Mouse (Mus musculus) adrenal gland, adult (tissue): Measurements from ENCODE around the gene Fam76a.

Experiments
- DNase-seq, 2 experiments: peaks; one replicate each; pipeline ENCODE4 v3.0.0; 2022 to 2023; ENCODE audit warnings: low spot score in 1 of 2; ENCODE audit not compliant: inconsistent age in 2 of 2

The Fam76a gene

GRCm38 (mm10) chr4:132894402-132894801, 28.0 kb downstream of the Fam76a start:
- no peak for DNase-seq

- no peak for DNase-seq
These were observed 37.4 kb downstream of the Fam76a start for GRCm38 (mm10) chr4:132884844-132885374.

- DNase-seq = peak; percentile 93 to 97
These were observed 38.1 kb downstream of the Fam76a start, which contains the start of gene Stx12 for GRCm38 (mm10) chr4:132884064-132884843. TSS of gene Stx12 (minus strand) at chr4:132884509.

GRCm38 (mm10) chr4:132883561-132884063, 38.7 kb downstream of the Fam76a start:
- no peak for DNase-seq

GRCm38 (mm10) chr4:132874363-132875097, 47.8 kb downstream of the Fam76a start:
- DNase-seq = no peak

GRCm38 (mm10) chr4:132873481-132874362, 48.6 kb downstream of the Fam76a start:
- no peak for DNase-seq

- DNase-seq = peak in 1 of 2 experiments; percentile 65
These were observed 51.2 kb downstream of the Fam76a start for GRCm38 (mm10) chr4:132871116-132871515.

GRCm38 (mm10) chr4:132864856-132865255, 57.5 kb downstream of the Fam76a start:
- DNase-seq = no peak

- DNase-seq = no peak
These were observed 59.3 kb downstream of the Fam76a start for GRCm38 (mm10) chr4:132863012-132863411.

GRCm38 (mm10) chr4:132860880-132861279, 61.5 kb downstream of the Fam76a start:
- DNase-seq = no peak
